Mouse (Mus musculus) heart, adult 2 months (tissue): Measurements from ENCODE around the gene Pxylp1.

Experiments
- CTCF ChIP-seq: fragments of 200-600 bp; IDR thresholded peaks from 2 replicates; pipeline ENCODE4 v1.8.1; 2022; ENCODE audit warnings: antibody characterized with exemption, mild to moderate bottlenecking, moderate library complexity
- EP300 ChIP-seq: fragments of 200-500 bp; IDR thresholded peaks from 2 replicates; pipeline ENCODE4 v1.6.1; 2011; ENCODE audit warnings: low read depth, low read length, control low read depth; ENCODE audit not compliant: insufficient read depth
- POLR2A ChIP-seq: fragments of 200-500 bp; IDR thresholded peaks from 2 replicates; pipeline ENCODE4 v1.6.1; 2011; ENCODE audit warnings: mild to moderate bottlenecking, low read depth, low read length, control low read depth; ENCODE audit not compliant: insufficient read depth

GRCm38 (mm10) chr9:96916076-96916475, 23.6 kb upstream of the Pxylp1 start:
- TF ChIP-seq CTCF = no peak
- TF ChIP-seq POLR2A = no peak
- no peak for TF ChIP-seq EP300
